Mouse (Mus musculus) limb, embryonic 13.5 days (tissue): Measurements from ENCODE around the gene Ndrg4. TPM values are rescaled to one million over a fixed set of nuclear protein-coding genes. Genes with fewer than 3 reads are reported as not detected.
A peak's percentile ranks its signal among the peaks of the same experiment; 100 is the strongest.

Experiments used
- ATAC-seq: fragments of 200-750 bp; cut with Nextera tagmentation; 2 replicates; pipeline ENCODE4 v1.8.0; 2017; ENCODE audit warnings: low read depth, moderate number of reproducible peaks, moderate TSS enrichment; ENCODE audit not compliant: low FRiP score
- H3K27ac ChIP-seq: fragments of 300-500 bp; sonication (generic); 2 replicates; pipeline ENCODE4 v1.5.1; 2015; ENCODE audit warnings: inconsistent platforms, mild to moderate bottlenecking, moderate library complexity
- H3K27me3 ChIP-seq: fragments of 300-500 bp; sonication (generic); 2 replicates; pipeline ENCODE4 v1.6.1; 2015; ENCODE audit warnings: mild to moderate bottlenecking, inconsistent platforms
- H3K36me3 ChIP-seq: fragments of 300-500 bp; sonication (generic); 2 replicates; pipeline ENCODE4 v1.6.1; 2015; ENCODE audit warnings: inconsistent platforms, mild to moderate bottlenecking, moderate library complexity
- H3K4me1 ChIP-seq: fragments of 300-500 bp; sonication (generic); 2 replicates; pipeline ENCODE4 v1.6.1; 2015; ENCODE audit warnings: inconsistent platforms
- H3K4me2 ChIP-seq: fragments of 300-500 bp; sonication (generic); replicated peaks from 2 replicates; pipeline ENCODE4 v1.6.1; 2015; ENCODE audit warnings: inconsistent platforms, mild to moderate bottlenecking, moderate library complexity
- H3K4me3 ChIP-seq: fragments of 300-500 bp; sonication (generic); 2 replicates; pipeline ENCODE4 v1.5.1; 2015; ENCODE audit warnings: moderate library complexity, mild to moderate bottlenecking, inconsistent platforms
- H3K9ac ChIP-seq: fragments of 300-500 bp; sonication (generic); 2 replicates; pipeline ENCODE4 v1.6.1; 2015; ENCODE audit warnings: mild to moderate bottlenecking, inconsistent platforms
- H3K9me3 ChIP-seq: fragments of 300-500 bp; sonication (generic); 2 replicates; pipeline ENCODE4 v1.6.1; 2016; ENCODE audit warnings: inconsistent platforms
- whole genome bisulfite sequencing: fragments of 180-500 bp; shearing (Covaris S2); methylation state at CpG from one replicate; pipeline ENCODE4 v1.1.7; 2015; 5-methylcytosine and 5-hydroxymethylcytosine counted together
- polyA plus RNA-seq: library from polyadenylated mRNA; unstranded; fragments of >200 nt; fragmentation: Nextera tagmentation; extraction: Ambion mirVana; gene quantifications from 2 replicates; pipeline ENCODE4 v1.2.1, GENCODE M21; 2015

Gene Ndrg4
- polyA plus RNA-seq, 1 experiment from 2014 or later: 17.5 TPM

- Histone ChIP-seq H3K4me1 (peaks cover 4% of the 10 kb centered on the region), H3K27ac (no peak overlapping the region), H3K9me3 (no peaks in the 10 kb centered on the region), H3K4me3 (no peak overlapping the region), H3K27me3 (peaks cover 58% of the 10 kb centered on the region), H3K36me3 (no peaks in the 10 kb centered on the region), H3K4me2 (no peak overlapping the region), H3K9ac (no peak overlapping the region)
- 76% methylated on average over 13 of the region's 13 CpGs for WGBS
- no peak for ATAC-seq
These were observed 14.3 kb downstream of the Ndrg4 start for GRCm38 (mm10) chr8:95690929-95691541.

- 20% methylated on average over 6 of the region's 6 CpGs for WGBS
- H3K27ac ChIP-seq: no peak overlapping the region
These were observed 17.9 kb downstream of the Ndrg4 start for GRCm38 (mm10) chr8:95694631-95695030.

DNA sequence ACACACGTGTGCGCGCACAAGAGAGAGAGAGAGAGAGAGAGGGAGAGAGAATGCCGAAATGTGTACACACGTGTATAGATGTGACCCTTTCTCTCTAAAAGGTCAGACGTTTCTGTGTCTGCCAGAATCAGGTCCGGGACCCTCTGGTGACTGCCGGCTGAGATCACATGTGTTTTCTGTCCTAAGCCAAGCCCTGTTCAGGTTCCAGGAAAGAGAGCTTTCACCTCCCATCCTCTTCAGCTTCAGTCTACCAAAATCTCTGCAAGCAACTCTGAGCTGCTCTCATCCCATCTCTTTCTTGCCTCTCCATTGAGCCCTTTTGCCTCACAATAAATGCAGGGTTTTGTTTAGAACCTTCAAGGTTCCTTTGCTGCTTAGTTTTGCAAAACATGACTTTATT, 19.9 kb downstream of the Ndrg4 start:
- Histone ChIP-seq H3K27me3 (peaks cover 50% of the 10 kb centered on the region), H3K27ac (no peak overlapping the region), H3K36me3 (no peaks in the 10 kb centered on the region), H3K4me3 (peak overlapping the region; percentile 22), H3K9me3 (no peaks in the 10 kb centered on the region), H3K4me2 (peak overlapping the region; percentile 58), H3K9ac (0 out of 2 replicates have a peak overlapping the region, but pooled peaks have one; percentile 48), H3K4me1 (peaks cover 11% of the 10 kb centered on the region)
- WGBS: 60% methylated on average over 8 of the region's 8 CpGs
- no peak for ATAC-seq

More at GRCm38 (mm10) chr8:95694631-95695030, 17.9 kb downstream of the Ndrg4 start:
- ATAC-seq: no peak
- Histone ChIP-seq H3K9ac (no peak overlapping the region), H3K4me2 (no peak overlapping the region), H3K27me3 (peaks cover 59% of the 10 kb centered on the region), H3K36me3 (no peaks in the 10 kb centered on the region), H3K4me1 (peaks cover 11% of the 10 kb centered on the region), H3K9me3 (no peaks in the 10 kb centered on the region), H3K4me3 (no peak overlapping the region)

- peak overlapping the region; percentile 22 for H3K4me3 ChIP-seq
- H3K4me2 ChIP-seq: peak overlapping the region; percentile 58
These were observed 20.3 kb downstream of the Ndrg4 start for GRCm38 (mm10) chr8:95697128-95697527.

GRCm38 (mm10) chr8:95698179-95698578, 21.4 kb downstream of the Ndrg4 start:
- H3K4me1 ChIP-seq: peaks cover 15% of the 10 kb centered on the region
- H3K4me3 ChIP-seq: no peak overlapping the region
- H3K27me3 ChIP-seq: peaks cover 49% of the 10 kb centered on the region
- no peak for ATAC-seq
- 32% methylated on average over 6 of the region's 6 CpGs for WGBS
- no peaks in the 10 kb centered on the region for H3K36me3 ChIP-seq
- no peaks in the 10 kb centered on the region for H3K9me3 ChIP-seq
- H3K27ac ChIP-seq: no peak overlapping the region
- H3K9ac ChIP-seq: no peak overlapping the region
- no peak overlapping the region for H3K4me2 ChIP-seq

More at GRCm38 (mm10) chr8:95697128-95697527, 20.3 kb downstream of the Ndrg4 start:
- Histone ChIP-seq H3K4me1 (peaks cover 11% of the 10 kb centered on the region), H3K27me3 (peaks cover 50% of the 10 kb centered on the region), H3K36me3 (no peaks in the 10 kb centered on the region), H3K9ac (0 out of 2 replicates have a peak overlapping the region, but pooled peaks have one; percentile 48), H3K9me3 (no peaks in the 10 kb centered on the region), H3K27ac (no peak overlapping the region)
- ATAC-seq: peak; percentile 66; the same call in 1 of the 2 replicates
- WGBS: 0% methylated on average over 11 of the region's 11 CpGs

GRCm38 (mm10) chr8:95700282-95700681, 23.5 kb downstream of the Ndrg4 start:
- H3K4me3 ChIP-seq: no peak overlapping the region
- no peaks in the 10 kb centered on the region for H3K36me3 ChIP-seq
- peaks cover 29% of the 10 kb centered on the region for H3K27me3 ChIP-seq
- peaks cover 25% of the 10 kb centered on the region for H3K4me1 ChIP-seq
- 71% methylated on average over 9 of the region's 9 CpGs for WGBS
- no peak overlapping the region for H3K4me2 ChIP-seq
- H3K27ac ChIP-seq: no peak overlapping the region
- ATAC-seq: no peak
- H3K9ac ChIP-seq: no peak overlapping the region
- no peaks in the 10 kb centered on the region for H3K9me3 ChIP-seq

- WGBS: 80% methylated on average over 4 of the region's 4 CpGs
- H3K4me3 ChIP-seq: no peak overlapping the region
- no peak for ATAC-seq
- no peaks in the 10 kb centered on the region for H3K9me3 ChIP-seq
- H3K4me2 ChIP-seq: peak overlapping the region; percentile 97; the same call in 1 of the 2 replicates
- no peak overlapping the region for H3K9ac ChIP-seq
- H3K27me3 ChIP-seq: peaks cover 14% of the 10 kb centered on the region
- peaks cover 25% of the 10 kb centered on the region for H3K4me1 ChIP-seq
- H3K36me3 ChIP-seq: no peaks in the 10 kb centered on the region
- no peak overlapping the region for H3K27ac ChIP-seq
These were observed 25.0 kb downstream of the Ndrg4 start for GRCm38 (mm10) chr8:95701809-95702208.

- H3K9ac ChIP-seq: peak overlapping the region; percentile 76
- WGBS: 1% methylated on average over 34 of the region's 34 CpGs
- no peak overlapping the region for H3K27ac ChIP-seq
These were observed 26.0 kb downstream of the Ndrg4 start for GRCm38 (mm10) chr8:95702480-95703446.

DNA sequence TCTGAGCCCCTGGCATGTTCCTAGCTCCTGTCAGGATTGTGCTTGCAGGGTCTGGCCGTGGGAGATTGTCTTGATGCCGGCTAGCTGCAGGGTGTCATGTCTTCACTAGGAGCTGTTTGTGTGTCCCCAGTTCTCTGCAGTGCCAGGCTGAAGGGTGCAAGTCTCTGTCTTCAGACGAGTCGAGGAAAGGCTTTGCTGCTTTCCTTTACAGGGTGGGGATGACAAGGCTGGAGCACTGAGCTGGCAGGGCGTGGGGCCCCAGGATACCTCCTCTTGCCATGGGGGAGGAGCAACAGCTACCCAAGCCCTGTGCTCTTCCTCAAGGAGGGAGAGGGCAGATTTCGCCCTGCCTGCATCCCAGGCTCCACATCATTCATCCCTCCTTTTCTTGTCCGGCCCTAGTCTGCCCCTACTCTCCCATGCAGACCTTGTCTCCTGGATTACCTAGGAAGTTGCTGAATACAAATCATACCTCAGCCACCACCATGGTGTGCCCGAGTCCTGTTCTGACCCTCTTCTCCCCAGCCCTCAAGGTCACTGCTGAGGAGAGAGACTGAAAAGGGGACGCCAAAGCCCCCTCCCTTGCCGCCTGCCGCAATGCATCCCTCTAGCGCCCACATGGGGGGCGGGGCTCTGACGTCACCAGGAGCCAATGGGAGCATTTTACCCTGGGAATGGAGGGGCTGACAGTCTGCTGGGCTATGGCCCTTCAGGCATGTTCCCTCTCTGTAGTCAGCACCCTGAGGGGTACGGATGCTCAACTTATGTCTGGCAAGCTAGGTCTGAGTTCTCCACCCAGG, 26.9 kb downstream of the Ndrg4 start:
- H3K36me3 ChIP-seq: no peaks in the 10 kb centered on the region
- 3% methylated on average over 15 of the region's 15 CpGs for WGBS
- no peak for ATAC-seq
- no peak overlapping the region for H3K27ac ChIP-seq
- H3K9me3 ChIP-seq: no peaks in the 10 kb centered on the region
- H3K27me3 ChIP-seq: peaks cover under 1% of the 10 kb centered on the region; the same call in 1 of the 2 replicates
- peaks cover 19% of the 10 kb centered on the region for H3K4me1 ChIP-seq
- H3K4me2 ChIP-seq: peak overlapping the region; percentile 97
- peak overlapping the region; percentile 76 for H3K9ac ChIP-seq
- H3K4me3 ChIP-seq: peak overlapping the region; percentile 66

More at GRCm38 (mm10) chr8:95702480-95703446, 26.0 kb downstream of the Ndrg4 start:
- peak; percentile 96 for ATAC-seq
- no peaks in the 10 kb centered on the region for H3K36me3 ChIP-seq
- peak overlapping the region; percentile 97 for H3K4me2 ChIP-seq
- H3K9me3 ChIP-seq: no peaks in the 10 kb centered on the region
- H3K4me3 ChIP-seq: peak overlapping the region; percentile 66
- H3K27me3 ChIP-seq: peaks cover 7% of the 10 kb centered on the region
- peaks cover 19% of the 10 kb centered on the region for H3K4me1 ChIP-seq

GRCm38 (mm10) chr8:95704538-95704937, 27.8 kb downstream of the Ndrg4 start:
- no peaks in the 10 kb centered on the region for H3K27me3 ChIP-seq
- no peak overlapping the region for H3K9ac ChIP-seq
- peak overlapping the region; percentile 97; the same call in 1 of the 2 replicates for H3K4me2 ChIP-seq
- H3K9me3 ChIP-seq: no peaks in the 10 kb centered on the region
- H3K4me3 ChIP-seq: no peak overlapping the region
- H3K36me3 ChIP-seq: no peaks in the 10 kb centered on the region
- WGBS: 86% methylated on average over 3 of the region's 3 CpGs
- no peak overlapping the region for H3K27ac ChIP-seq
- no peak for ATAC-seq
- H3K4me1 ChIP-seq: peaks cover 19% of the 10 kb centered on the region

GRCm38 (mm10) chr8:95709579-95709978, 32.8 kb downstream of the Ndrg4 start:
- Histone ChIP-seq H3K4me3 (no peak overlapping the region), H3K4me2 (no peak overlapping the region), H3K27ac (no peak overlapping the region), H3K4me1 (0 out of 2 replicates have a peak, but pooled peaks cover 1% of the 10 kb centered on the region), H3K9ac (no peak overlapping the region), H3K36me3 (no peaks in the 10 kb centered on the region), H3K27me3 (no peaks in the 10 kb centered on the region), H3K9me3 (no peaks in the 10 kb centered on the region)
- no peak for ATAC-seq
- WGBS: 83% methylated on average over 7 of the region's 7 CpGs
